Mouse (Mus musculus): ENCODE results near the gene Nrde2. TPM values are rescaled to one million over a fixed set of nuclear protein-coding genes. Genes with fewer than 3 reads are reported as not detected.

The Nrde2 gene
- polyA plus RNA-seq, 1 experiment = 11.8 TPM

DNA sequence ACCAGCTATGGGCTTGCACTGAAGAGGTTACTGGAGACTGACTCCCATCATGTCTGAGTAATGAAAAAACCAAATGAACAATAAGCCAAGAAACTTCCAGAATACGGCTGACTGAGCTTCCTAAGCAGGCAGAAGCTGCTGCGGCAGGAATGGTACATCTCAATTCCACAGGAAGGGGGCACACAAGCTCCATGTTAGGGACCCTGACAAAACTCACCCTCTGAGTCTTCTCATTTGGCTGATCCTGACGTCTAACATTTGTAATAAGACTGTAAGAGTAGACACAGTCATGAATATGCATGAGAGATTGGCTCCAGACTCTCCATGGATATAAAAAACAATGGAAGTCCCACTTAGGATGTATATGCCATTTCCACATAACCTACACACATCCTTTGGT is 6.7 kb upstream of the Nrde2 start:
- H3K4me1 ChIP-seq (ENCODE audit: control insufficient read depth, insufficient read depth, low read length) = no peaks in the 10 kb centered on the region
- no peak overlapping the region for H3K4me3 ChIP-seq (ENCODE audit: insufficient read depth, low read length)
- TF ChIP-seq CTCF (IDR thresholded peaks at IDR 0.05; ENCODE audit: extremely low read depth, insufficient read depth, low read length) (peak; percentile 82), POLR2A (IDR thresholded peaks at IDR 0.05; ENCODE audit: extremely low read depth, insufficient read depth, low read length) (no peak)
- no peak overlapping the region for H3K27ac ChIP-seq (ENCODE audit: insufficient read depth, low read length)

DNA sequence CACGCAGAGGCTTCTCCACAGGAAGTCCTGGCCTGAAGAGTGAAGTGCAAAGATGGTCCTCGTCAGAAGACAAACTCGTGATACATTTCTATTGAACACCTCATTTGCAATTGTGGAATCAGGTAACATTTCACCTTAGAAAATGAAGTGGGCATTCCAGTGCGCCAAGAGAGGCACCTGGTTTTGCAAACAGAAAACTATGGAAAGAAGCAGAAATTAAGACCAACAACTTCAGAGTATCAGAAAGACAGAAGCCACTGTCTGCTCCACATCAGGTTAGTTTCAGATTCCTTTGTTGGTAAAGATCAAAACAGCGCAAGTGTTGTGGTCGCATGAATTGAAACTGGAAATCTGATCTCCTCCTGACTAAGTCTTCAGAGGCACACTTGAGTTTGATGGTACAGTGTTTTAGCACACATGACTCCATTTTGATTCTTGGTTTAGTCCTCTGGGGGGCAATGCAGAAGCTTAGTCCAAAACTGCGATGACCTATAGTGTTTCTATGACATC is 5.6 kb upstream of the Nrde2 start:
- Histone ChIP-seq H3K27ac (ENCODE audit: insufficient read depth, low read length) (no peak overlapping the region), H3K4me3 (ENCODE audit: insufficient read depth, low read length) (no peak overlapping the region), H3K4me1 (ENCODE audit: control insufficient read depth, insufficient read depth, low read length) (no peaks in the 10 kb centered on the region)
- TF ChIP-seq POLR2A (IDR thresholded peaks at IDR 0.05; ENCODE audit: extremely low read depth, insufficient read depth, low read length) (no peak), CTCF (IDR thresholded peaks at IDR 0.05; ENCODE audit: extremely low read depth, insufficient read depth, low read length) (no peak)

DNA sequence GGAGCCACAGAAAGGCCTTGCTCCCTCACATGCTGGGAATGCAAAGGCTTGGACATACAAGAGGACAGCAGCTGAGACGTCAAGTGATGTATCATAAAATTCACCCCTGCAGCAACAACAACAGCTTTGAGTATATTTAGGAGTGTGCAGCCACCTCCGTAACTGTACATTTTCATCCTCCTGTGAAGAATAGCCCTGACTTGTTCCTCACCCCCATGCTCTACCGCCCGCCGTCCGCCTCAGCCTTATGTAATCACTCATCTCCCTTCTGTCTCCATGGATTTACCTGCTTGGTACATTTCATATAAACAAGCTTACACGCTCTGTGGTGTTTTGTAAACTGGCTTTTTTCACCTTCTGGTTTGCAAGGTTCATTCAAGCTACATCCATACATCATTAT is 7.0 kb downstream of the Nrde2 start:
- Histone ChIP-seq H3K4me3 (ENCODE audit: insufficient read depth, low read length) (no peak overlapping the region), H3K27ac (ENCODE audit: insufficient read depth, low read length) (no peak overlapping the region)
- TF ChIP-seq CTCF (IDR thresholded peaks at IDR 0.05; ENCODE audit: extremely low read depth, insufficient read depth, low read length) (no peak), POLR2A (IDR thresholded peaks at IDR 0.05; ENCODE audit: extremely low read depth, insufficient read depth, low read length) (no peak)

DNA sequence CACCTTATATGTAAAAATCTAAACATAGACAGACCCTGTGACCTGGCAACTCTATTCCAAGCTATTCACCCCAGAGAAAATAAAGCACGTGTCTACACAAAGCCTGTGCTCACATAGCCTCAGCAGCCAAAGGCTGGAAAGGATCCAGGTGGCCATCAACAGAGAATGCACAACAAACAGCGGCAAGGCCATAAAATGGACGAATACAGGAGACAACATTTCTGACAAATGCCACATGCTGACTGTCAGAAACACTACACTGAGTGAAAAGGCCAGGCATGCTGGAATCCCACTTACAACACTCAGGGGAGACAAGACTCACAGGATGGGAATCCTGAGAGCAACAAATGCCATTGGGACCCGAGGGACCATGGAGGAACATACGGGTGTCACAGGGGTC is 15.2 kb downstream of the Nrde2 start:
- TF ChIP-seq CTCF (IDR thresholded peaks at IDR 0.05; ENCODE audit: extremely low read depth, insufficient read depth, low read length) (no peak), POLR2A (IDR thresholded peaks at IDR 0.05; ENCODE audit: extremely low read depth, insufficient read depth, low read length) (no peak)
- Histone ChIP-seq H3K4me1 (ENCODE audit: control insufficient read depth, insufficient read depth, low read length) (no peaks in the 10 kb centered on the region), H3K27ac (ENCODE audit: insufficient read depth, low read length) (no peak overlapping the region), H3K4me3 (ENCODE audit: insufficient read depth, low read length) (no peak overlapping the region)

More for the DNA sequence above, 7.0 kb downstream of the Nrde2 start:
- no peaks in the 10 kb centered on the region for H3K4me1 ChIP-seq (ENCODE audit: control insufficient read depth, insufficient read depth, low read length)

DNA sequence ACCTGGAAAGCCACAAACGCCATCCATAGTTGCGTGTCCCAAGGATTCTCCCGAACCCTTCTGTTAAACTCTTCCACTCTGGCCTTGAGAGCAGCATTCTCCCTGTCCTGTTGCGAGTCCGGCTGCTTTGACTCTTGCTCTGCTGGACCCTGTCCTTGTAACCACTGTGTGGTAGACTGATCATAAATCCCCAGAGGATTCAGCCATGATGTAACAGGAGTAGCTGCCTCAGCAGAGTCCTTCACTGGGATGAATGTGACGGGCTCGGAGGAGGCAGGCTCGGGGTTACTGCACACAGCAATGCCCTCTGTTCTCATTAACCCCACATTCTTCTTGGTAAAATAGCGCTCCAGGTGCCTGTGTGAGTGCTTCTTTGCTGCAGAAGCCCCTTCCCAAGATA is 15.7 kb downstream of the Nrde2 start:
- Histone ChIP-seq H3K4me3 (ENCODE audit: insufficient read depth, low read length) (no peak overlapping the region), H3K27ac (ENCODE audit: insufficient read depth, low read length) (no peak overlapping the region), H3K4me1 (ENCODE audit: control insufficient read depth, insufficient read depth, low read length) (no peaks in the 10 kb centered on the region)
- no peak for TF ChIP-seq POLR2A (IDR thresholded peaks at IDR 0.05; ENCODE audit: extremely low read depth, insufficient read depth, low read length)
- no peak for TF ChIP-seq CTCF (IDR thresholded peaks at IDR 0.05; ENCODE audit: extremely low read depth, insufficient read depth, low read length)

DNA sequence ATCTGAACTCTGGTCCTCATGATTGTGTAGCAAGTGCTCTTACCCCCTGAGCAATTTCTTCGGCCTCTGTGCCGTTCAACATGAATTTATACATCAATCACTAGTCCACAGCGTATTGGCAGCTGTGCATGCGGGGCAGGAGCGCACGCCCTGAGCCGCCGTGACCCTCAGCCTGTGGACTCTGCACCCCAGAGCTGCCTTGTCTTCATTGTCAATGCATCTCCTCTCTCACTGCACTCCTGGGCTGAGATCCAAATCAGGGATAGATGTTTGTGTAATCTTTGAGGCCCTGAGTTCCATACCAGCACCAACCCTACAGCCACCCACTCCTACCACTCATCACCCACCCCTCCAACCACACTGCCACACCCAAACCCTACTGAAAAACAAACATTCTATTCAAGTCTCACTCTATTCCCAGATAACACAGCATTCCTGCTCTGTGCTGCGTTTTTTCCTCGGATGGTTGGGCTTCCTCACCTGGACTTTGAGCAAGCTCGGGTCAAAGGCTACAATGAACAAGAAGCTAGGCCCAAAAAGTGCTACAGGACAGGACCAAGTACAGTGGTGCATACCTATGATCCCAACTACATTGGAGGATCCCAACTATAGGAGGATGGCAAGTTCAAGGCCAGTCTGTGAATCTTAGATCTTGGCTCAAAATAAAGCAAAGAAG is 16.5 kb downstream of the Nrde2 start:
- Histone ChIP-seq H3K4me3 (ENCODE audit: insufficient read depth, low read length) (no peak overlapping the region), H3K27ac (ENCODE audit: insufficient read depth, low read length) (no peak overlapping the region), H3K4me1 (ENCODE audit: control insufficient read depth, insufficient read depth, low read length) (no peaks in the 10 kb centered on the region)
- TF ChIP-seq CTCF (IDR thresholded peaks at IDR 0.05; ENCODE audit: extremely low read depth, insufficient read depth, low read length) (no peak), POLR2A (IDR thresholded peaks at IDR 0.05; ENCODE audit: extremely low read depth, insufficient read depth, low read length) (no peak)

DNA sequence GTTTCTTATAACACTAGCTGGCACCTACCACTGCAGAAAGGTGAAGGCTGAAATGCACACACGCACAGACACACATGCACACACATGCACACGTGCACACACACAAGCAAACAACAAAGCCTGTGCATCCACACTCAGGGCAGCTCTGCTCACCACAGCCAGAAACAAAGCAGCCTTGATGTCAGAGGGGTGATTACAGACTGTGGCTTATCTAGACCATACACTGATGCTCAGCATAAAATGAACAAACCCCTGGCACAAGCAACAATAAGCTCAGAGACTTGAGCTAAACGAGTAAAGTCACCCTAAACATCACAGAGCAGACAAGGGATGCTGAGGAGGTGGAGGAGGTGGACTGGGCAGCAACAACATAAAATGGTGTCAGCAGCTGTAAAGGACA is 24.3 kb downstream of the Nrde2 start:
- Histone ChIP-seq H3K4me1 (ENCODE audit: control insufficient read depth, insufficient read depth, low read length) (peaks cover 4% of the 10 kb centered on the region; the same call in 1 of the 2 replicates), H3K27ac (ENCODE audit: insufficient read depth, low read length) (no peak overlapping the region), H3K4me3 (ENCODE audit: insufficient read depth, low read length) (no peak overlapping the region)
- TF ChIP-seq POLR2A (IDR thresholded peaks at IDR 0.05; ENCODE audit: extremely low read depth, insufficient read depth, low read length) (no peak), CTCF (IDR thresholded peaks at IDR 0.05; ENCODE audit: extremely low read depth, insufficient read depth, low read length) (no peak)

DNA sequence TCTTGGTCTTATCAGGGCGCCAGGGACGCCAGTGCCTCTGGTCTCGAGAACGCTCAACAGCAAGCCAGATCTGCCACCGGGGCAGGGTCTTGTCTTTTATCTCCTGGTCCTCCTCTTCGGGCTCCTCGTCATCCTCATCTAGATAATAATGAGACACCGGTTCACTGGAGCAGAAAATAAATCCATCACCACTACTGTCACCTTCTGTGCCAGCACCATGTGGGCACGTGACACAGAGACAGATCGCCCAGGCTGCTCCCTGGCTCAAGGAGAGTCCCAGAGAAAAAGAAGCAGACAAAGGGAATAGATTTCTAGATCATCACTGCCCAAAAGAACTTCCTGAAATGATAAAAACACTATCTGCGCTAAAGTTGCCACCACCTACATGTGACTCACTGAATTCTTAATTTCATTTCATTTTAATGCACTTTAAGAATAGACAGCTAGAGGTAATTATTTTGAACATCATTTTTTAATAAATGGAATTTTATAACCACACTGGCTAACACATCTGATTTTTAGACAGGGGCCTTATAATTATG is 25.0 kb downstream of the Nrde2 start:
- no peak overlapping the region for H3K4me3 ChIP-seq (ENCODE audit: insufficient read depth, low read length)

DNA sequence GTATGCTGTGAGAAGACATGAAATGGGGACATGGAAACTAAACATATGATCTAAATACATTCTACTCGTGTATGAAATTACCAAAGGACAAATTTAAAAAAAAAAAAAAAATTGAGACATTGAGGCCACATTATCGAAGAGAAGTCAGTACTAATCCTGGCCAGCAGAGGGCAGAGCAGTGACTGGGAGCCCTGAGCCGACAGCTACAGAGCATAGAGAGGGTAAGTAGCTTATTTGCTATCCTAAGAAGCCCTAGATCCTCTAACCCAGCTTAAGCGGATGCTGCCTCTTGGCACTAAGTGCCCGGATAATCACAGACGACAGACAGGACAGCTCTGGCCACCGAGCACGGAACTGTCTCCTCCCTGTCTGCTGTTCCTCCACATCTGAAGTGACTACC is 27.8 kb downstream of the Nrde2 start:
- no peak overlapping the region for H3K27ac ChIP-seq (ENCODE audit: insufficient read depth, low read length)

More for the DNA sequence above, 25.0 kb downstream of the Nrde2 start:
- TF ChIP-seq CTCF (IDR thresholded peaks at IDR 0.05; ENCODE audit: extremely low read depth, insufficient read depth, low read length) (no peak), POLR2A (IDR thresholded peaks at IDR 0.05; ENCODE audit: extremely low read depth, insufficient read depth, low read length) (no peak)
- H3K4me1 ChIP-seq (ENCODE audit: control insufficient read depth, insufficient read depth, low read length) = peaks cover 4% of the 10 kb centered on the region; the same call in 1 of the 2 replicates
- no peak overlapping the region for H3K27ac ChIP-seq (ENCODE audit: insufficient read depth, low read length)

DNA sequence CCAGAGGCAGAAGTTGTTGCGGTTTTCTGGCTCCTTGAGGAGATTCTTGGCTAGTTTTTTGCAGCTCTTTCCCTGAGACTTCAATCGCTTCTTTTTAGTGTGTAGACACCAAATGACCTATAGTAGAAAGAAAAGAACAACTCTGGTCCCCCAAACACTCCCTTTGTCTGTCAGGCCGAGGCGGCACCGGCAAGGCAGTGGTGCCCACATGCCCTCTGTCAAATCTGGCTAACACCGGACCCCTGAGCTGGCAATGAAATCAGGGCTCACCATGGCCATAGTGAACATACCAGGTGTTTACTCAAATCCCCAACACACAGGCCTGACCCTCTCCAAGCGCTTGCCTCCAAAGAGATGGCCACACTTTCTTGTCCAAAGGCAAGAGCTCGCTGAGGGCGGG is 28.3 kb downstream of the Nrde2 start:
- peaks cover 11% of the 10 kb centered on the region for H3K4me1 ChIP-seq (ENCODE audit: control insufficient read depth, insufficient read depth, low read length)
- TF ChIP-seq CTCF (IDR thresholded peaks at IDR 0.05; ENCODE audit: extremely low read depth, insufficient read depth, low read length) (no peak), POLR2A (IDR thresholded peaks at IDR 0.05; ENCODE audit: extremely low read depth, insufficient read depth, low read length) (no peak)
- H3K27ac ChIP-seq (ENCODE audit: insufficient read depth, low read length) = no peak overlapping the region
- no peak overlapping the region for H3K4me3 ChIP-seq (ENCODE audit: insufficient read depth, low read length)

More for the DNA sequence above, 27.8 kb downstream of the Nrde2 start:
- TF ChIP-seq CTCF (IDR thresholded peaks at IDR 0.05; ENCODE audit: extremely low read depth, insufficient read depth, low read length) (peak; percentile 82), POLR2A (IDR thresholded peaks at IDR 0.05; ENCODE audit: extremely low read depth, insufficient read depth, low read length) (no peak)
- H3K4me1 ChIP-seq (ENCODE audit: control insufficient read depth, insufficient read depth, low read length) = peaks cover 11% of the 10 kb centered on the region
- no peak overlapping the region for H3K4me3 ChIP-seq (ENCODE audit: insufficient read depth, low read length)

Data from cortical plate, adult 2 months (tissue).